Mouse (Mus musculus) liver, postnatal 0 days (tissue): ENCODE results near the gene Ppp6r3.

Experiments
- CTCF ChIP-seq: sonication (generic); IDR thresholded peaks from 2 replicates; pipeline ENCODE4 v1.5.1; 2016; ENCODE audit warnings: antibody characterized with exemption, low read depth
- EP300 ChIP-seq: IDR thresholded peaks from 2 replicates; pipeline ENCODE4 v1.6.1; 2016; ENCODE audit warnings: antibody characterized with exemption, low read depth, mild to moderate bottlenecking

DNA sequence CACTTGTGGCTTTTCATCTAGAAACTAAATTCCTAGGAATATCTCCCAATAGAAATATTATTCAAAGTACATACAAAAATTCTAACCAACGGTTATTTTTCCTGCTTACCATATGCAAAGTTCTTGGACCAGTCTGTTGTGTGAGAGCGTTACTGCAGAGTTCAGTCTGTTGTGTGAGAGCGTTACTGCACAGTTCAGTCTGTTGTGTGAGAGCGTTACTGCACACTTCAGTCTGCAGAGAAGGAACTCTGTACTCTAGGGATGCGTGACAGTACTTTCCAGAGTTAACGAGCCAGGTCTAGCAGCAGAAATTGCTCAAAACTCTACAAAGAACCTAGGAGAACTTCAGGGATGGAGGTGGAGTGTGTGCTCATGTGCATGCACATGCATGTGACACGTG is 108.0 kb downstream of the Ppp6r3 start:
- no peak for TF ChIP-seq CTCF
- no peak for TF ChIP-seq EP300
